Mouse (Mus musculus) urinary bladder, postnatal 4 days (tissue): ENCODE data around the gene Sirt3.

Experiments
- DNase-seq, 2 experiments: peaks; one replicate each; pipeline ENCODE4 v3.0.0; 2021 to 2022; ENCODE audit warnings: low spot score in 2 of 2

Sirt3 gene

GRCm38 (mm10) chr7:140881696-140882468, at the start of gene Sirt3, which contains the start of gene Psmd13:
TSS of gene Sirt3 (minus strand) at chr7:140882309.
TSS of gene Psmd13 (plus strand) at chr7:140881968.
- peak; percentile 87 to 95 for DNase-seq

DNA sequence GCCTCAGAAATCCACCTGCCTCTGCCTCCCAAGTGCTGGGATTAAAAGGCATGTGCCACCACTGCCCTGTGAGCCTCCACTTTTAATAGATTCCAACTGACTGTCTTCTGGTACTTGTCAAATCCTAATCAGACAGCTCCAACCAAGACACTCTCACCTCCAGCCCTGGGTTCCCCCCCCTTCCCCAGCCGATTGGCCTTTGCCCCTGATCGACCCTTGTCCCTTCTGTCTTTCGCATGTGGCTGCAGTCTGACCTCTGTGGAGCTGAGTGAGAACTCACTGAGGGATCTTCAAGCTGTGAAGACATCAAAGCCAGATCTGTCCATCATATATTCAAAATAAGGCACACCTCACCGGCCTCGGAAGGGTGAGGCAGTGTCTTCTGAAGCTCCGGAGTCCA, 45.1 kb upstream of the Sirt3 start:
- no peak for DNase-seq

- DNase-seq: no peak
These were observed 41.1 kb upstream of the Sirt3 start for GRCm38 (mm10) chr7:140923070-140923775.

GRCm38 (mm10) chr7:140922398-140923069, 40.4 kb upstream of the Sirt3 start:
- no peak for DNase-seq

- no peak for DNase-seq
These were observed 39.3 kb upstream of the Sirt3 start for GRCm38 (mm10) chr7:140921225-140921975.

GRCm38 (mm10) chr7:140920418-140921029, 38.4 kb upstream of the Sirt3 start, which contains the start of gene Nlrp6:
TSS of gene Nlrp6 (plus strand) at chr7:140920902.
- no peak for DNase-seq

- DNase-seq: no peak
These were observed 37.8 kb upstream of the Sirt3 start for GRCm38 (mm10) chr7:140919911-140920310.

DNA sequence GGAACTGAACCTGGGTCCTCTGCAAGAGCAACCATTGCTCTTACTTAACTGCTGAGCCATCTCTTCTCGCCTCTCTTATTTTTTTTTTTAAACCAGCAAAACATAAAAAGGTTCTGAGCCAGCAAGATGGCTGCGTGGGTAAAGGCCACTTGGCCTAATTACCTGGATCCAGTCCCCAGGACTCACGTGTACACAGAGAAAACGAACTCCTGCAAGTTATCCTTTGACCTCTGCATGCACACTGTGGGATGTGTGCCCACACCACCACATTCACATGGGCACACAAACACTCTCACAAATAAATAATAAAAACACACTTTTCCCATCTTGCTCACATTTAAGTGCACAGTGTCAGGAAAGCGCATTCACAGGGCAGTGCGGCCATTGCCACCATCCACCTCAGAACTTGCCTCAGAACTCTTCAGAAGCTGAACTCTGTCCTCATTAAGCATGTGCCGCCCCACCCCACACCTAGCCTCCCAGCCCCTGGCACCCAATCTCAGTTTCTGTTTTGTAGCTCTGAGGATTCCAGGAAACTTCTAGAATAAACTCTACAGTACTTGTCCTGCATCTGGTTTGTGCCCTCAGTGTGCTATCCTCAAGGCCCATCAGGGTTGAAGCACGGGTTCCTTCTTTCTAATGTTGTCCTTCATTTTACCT, 32.1 kb upstream of the Sirt3 start:
- DNase-seq: no peak

DNA sequence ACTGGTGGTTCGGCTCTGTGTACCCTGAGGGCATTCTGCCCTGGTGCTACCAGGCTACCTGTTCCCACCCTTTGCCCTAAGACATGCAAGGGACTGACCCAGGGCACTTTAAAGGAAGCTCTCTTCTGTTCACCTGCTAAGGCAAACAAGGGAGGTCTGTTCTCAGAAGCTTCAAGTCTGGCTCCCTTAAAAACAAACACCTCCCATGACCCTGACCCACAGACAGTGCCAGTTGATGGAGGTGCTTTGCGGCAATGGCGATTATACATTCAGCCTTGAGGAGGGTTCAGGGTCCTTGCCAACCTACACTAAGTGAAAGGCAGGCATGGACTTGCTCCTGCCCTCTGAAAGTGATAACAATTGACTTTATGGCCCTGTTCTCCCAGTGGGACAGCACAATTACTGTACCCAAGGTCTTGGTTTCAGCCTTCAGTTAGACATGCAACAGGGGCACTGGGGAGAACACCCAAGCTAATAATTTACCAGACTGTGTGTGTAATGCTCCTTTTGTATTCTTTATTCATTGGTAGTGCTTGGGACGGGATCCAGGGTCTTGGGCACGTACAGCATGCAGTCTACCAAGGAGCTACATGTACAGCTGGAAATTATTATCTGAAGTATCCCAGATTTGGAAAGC, 30.9 kb upstream of the Sirt3 start:
- DNase-seq: no peak

DNA sequence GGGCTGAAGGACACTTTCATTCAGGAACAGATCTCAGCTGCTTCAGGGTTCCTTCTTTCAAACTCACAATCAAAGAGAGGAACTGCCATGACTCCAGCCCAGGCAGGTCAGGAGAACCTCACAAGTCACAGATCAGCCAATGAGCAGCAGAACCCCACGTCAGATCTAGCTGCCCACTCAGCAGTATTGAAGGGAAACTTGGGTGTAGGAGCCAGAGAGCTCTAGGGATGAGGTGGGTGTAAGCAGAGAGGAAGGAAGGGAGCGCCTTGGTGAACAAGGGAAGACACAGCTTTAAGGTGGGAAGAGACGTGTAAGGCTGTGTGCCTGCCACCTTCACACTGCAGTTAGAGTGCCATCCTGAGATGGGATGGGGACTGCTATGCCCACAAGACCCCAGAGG, 30.2 kb upstream of the Sirt3 start:
- DNase-seq: no peak

DNA sequence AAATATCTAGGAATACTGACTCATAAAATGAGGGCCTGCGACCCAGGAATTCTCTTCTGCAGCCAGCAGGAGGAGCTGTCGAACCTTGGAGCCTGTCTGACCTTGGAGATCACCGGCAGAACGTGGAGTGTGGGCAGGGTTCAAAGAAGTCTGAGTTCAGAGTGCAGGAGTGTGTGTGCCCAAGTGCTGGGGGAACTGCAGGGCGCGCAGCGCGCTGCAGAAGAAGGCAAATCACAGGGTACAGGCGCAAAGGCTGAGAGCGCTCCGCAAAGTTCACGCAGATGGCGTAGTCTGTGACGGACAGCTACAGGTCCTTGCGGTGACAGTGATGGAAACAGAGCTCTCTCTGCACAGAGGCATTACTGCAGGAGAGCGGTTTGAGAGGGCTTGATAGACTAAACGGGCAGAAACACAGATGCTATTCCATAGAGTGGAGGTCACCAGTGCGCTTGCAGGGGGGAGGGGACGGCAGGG, 26.6 kb upstream of the Sirt3 start:
- DNase-seq: peak; percentile 64 to 83

DNA sequence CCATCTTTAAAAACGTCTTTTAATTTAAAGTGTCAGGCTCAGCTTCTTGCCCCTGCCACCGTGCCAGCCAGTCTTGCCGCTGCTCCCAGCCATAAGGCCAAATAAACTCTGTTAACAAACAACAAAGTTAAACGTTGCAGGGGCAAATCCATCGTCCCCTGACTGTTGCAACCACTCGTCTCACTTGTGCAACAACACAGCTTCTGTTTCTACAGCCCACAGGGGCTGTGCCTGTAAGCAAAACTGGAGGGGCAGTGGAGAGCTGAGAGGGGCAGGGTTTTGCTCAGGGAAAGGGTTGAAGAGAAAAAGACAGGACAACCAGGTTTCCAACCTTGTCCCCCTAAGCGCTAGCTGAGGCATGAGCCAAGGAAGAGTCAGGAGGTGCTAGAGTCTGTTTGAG, 26.1 kb upstream of the Sirt3 start:
- DNase-seq: no peak

- DNase-seq: no peak
These were observed 25.6 kb upstream of the Sirt3 start for GRCm38 (mm10) chr7:140907697-140908096.

GRCm38 (mm10) chr7:140907131-140907530, 25.0 kb upstream of the Sirt3 start:
- DNase-seq: no peak

GRCm38 (mm10) chr7:140905642-140906081, 23.6 kb upstream of the Sirt3 start:
- no peak for DNase-seq

DNA sequence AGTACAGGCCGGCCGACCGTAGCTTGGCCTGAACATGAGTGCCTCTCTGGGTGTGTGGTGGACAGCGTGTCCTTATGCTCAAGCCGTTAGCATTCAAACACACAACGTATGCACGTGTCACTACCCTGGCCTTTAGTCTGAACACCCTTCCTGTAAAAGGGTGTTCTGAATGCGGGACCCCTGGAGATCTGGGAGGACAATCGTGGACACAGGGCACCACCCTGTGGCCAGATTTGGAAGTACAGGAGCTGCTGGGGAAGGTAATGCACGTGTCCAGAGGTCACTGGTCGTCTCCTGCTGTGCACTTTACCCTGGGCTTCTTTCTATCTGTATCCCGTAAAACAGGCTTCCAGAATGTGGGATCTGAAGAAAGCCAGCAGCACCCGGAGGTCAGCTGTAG, 21.1 kb upstream of the Sirt3 start:
- DNase-seq: peak; percentile 66 to 85

DNA sequence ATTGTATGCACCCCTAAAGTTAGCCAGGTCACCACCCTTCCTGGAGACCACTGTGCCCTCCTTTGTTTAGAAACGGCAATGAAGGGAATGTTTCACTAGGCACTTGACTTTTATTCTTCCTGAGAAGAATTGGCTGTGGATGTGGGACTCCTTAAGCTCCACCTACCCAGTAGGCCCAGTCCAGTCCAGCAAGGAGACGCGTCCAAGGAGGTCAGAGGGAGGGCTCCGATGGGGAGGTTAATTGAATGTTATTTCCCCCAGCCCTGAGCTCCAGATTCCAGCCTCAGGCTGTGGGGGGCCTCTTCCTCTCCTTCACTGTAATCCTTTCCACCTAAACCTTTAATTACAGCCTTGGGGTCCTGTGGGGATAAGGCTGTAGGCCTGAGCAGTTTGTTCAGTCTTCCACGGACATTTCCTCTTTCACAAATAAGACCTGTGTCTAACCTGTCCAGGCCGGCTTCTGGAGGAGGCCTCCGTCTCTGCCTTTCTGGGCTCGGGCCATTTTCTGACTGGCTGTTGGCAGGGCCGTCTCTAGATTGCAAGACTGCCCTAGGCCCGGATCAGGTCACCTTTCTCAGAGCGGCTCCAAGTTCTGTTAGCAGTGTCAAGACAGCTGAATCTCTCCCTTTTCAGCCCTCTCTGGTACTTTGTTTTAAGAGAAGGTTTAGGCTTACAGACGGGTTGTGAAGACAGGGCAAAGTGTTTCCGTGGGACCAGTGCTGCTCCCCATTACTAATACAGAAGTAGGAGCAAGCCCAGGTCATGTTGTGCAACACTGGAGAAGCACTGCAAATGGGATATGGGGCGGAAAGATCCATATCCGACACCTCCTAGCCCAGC, 20.1 kb upstream of the Sirt3 start:
- no peak for DNase-seq

GRCm38 (mm10) chr7:140900220-140900619, 18.1 kb upstream of the Sirt3 start, which contains the start of gene Cox8b:
TSS of gene Cox8b (minus strand) at chr7:140900446.
- DNase-seq: no peak

- DNase-seq: no peak
These were observed 17.0 kb upstream of the Sirt3 start for GRCm38 (mm10) chr7:140899121-140899520.
